Mouse (Mus musculus) erythroblast, embryonic 14.5 days (primary cell): ENCODE measurements around the gene Tshz2.

Experiments used
- GATA1 ChIP-seq: IDR thresholded peaks from 2 replicates; pipeline ENCODE4 v1.6.1; 2012; ENCODE audit warnings: low read length, inconsistent platforms, mixed read lengths
- TAL1 ChIP-seq: IDR thresholded peaks from 3 replicates; pipeline ENCODE4 v1.6.1; 2012; ENCODE audit warnings: low read length, inconsistent platforms, mixed read lengths

- TF ChIP-seq TAL1 (no peak), GATA1 (no peak)
Observed at GRCm38 (mm10) chr2:169743910-169744309, 111.1 kb downstream of the Tshz2 start.
